Mouse (Mus musculus) urinary bladder, postnatal 4 days (tissue): Measurements from ENCODE around the gene Nutf2-ps1.

ENCODE experiments used
- DNase-seq, 2 experiments: peaks; one replicate each; pipeline ENCODE4 v3.0.0; 2021 to 2022; ENCODE audit warnings: low spot score in 2 of 2

Nutf2-ps1 gene

DNA sequence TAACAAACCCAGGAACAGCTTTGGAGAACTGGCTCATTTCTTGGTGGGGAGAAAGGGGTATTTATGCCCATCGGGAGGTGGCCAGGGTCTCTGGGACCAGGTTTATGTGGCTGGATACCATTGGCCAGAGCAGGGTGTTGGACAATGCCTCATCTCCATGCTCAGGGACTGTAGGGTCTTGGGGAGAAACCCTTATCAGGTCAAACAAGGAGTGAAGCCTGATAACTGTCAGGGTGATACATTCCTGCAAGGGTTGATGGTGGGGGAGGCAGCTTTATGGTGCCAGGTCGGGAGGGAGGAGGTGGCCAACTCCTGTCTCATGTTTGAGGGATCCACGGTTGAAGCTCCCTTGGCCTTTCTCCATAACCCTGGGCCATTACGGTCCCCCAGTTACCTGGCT lies 17.8 kb downstream of the Nutf2-ps1 start:
- no peak for DNase-seq

DNA sequence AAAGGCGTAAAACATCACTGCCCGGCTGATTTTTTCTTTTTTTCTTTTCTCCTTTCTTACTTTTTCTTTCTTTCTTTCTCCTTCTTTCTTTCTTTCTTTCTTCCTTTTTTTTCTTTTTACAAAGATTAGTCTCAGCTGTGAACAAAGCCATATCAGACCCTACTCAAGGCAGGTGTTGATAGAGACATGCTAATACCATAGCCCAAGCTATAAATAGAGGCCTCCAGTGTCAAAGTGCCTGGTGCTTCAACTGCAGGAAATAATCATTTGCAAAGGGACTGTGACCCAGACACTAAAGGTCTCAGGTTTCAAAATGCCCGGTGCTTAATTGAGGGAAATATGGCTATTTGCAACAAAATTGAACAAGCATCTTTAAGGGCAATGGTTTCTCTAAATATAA lies 20.3 kb downstream of the Nutf2-ps1 start:
- DNase-seq, result no peak

DNA sequence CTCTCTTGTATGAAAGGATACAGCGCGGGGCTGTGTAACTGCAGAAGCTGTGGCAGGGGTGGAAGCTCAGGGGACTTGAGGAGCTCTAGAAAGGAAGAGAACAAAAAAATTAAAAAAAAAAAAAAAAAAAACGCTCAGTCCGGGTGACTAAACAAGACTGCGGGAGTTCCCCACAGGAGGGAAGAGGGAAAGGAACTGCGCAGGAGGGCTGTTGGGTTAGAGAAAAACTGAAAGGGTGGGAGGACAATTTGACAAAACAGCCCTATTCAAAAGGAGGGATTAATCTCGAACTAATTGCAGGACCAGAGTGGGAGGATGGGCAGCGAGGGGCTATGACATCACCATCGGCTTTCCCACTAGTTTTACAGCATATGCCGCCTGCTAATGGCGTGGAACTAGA lies 21.0 kb downstream of the Nutf2-ps1 start:
- no peak for DNase-seq

DNA sequence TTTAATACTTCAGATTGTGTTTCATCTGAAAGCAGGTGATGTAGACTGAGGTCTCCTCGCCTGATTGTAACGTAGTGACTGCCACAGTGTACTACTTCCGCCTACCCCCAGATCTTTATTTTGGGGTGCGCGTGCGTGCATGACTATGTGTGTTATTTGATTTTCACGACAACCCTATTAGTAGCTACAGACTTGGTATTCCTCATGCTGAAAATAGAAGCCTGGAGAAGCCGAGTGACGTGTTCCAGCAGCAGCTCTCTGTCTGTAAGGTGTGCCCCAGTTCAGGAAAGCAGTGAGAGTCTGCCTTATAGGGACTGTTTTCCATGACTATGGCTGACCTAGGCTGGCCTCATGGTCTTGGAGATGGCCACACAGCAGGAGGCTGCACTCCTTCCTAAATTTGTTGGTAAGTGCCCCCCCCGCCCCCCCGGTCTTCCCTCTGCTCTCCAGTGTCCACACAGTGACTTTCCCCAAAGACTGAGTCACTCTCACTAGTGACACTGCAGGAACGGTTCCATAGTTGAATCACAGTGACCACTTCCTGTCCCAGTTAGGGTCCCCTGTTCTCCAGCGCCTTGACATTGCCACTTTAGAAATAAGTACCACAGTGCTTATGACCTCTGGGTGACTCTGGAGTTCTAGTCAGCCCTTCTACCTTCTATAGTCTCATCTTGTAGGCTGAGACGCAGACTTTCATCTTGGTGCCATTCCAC lies 23.1 kb downstream of the Nutf2-ps1 start:
- peak in 1 of 2 experiments; percentile 54 for DNase-seq

DNA sequence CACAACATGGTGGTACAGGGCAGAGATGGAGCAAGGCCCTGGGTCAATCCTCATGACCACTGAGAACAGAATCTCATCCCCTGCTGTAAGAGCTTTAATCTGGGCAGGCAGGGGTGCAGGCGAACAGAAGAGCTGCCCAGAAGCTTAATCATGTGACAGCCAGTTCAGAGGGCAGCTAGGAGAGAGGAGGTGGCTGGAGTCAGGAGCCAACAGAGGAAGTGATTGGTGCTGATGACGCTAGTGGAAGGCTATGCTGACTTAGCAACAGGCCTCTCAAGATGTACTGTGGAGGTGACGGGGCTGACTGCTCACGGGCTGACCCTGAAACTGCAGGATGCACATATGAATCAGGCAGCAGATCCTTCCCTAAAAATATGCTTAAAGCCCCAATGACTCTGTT lies 24.7 kb downstream of the Nutf2-ps1 start:
- DNase-seq, result peak in 1 of 2 experiments; percentile 49

DNA sequence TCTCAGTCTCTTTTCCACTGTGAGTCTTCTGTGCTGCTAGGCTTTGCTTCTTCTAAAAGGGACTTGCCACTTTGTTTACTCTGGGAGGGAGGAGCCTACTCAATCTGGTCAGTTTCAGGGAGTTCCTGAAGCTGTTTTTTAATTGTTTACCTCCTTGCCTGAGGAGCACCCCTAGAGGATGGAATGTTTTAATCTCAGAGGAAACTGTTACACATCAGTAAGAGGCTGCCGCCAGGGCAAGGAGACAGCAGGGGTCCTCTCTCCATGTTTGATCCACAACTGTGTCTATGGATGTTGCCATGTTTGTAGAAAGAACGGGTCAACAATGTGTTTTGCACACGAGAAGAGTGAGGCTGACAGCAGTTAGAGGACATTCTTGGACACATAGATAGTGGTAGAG lies 28.4 kb downstream of the Nutf2-ps1 start:
- no peak for DNase-seq

DNA sequence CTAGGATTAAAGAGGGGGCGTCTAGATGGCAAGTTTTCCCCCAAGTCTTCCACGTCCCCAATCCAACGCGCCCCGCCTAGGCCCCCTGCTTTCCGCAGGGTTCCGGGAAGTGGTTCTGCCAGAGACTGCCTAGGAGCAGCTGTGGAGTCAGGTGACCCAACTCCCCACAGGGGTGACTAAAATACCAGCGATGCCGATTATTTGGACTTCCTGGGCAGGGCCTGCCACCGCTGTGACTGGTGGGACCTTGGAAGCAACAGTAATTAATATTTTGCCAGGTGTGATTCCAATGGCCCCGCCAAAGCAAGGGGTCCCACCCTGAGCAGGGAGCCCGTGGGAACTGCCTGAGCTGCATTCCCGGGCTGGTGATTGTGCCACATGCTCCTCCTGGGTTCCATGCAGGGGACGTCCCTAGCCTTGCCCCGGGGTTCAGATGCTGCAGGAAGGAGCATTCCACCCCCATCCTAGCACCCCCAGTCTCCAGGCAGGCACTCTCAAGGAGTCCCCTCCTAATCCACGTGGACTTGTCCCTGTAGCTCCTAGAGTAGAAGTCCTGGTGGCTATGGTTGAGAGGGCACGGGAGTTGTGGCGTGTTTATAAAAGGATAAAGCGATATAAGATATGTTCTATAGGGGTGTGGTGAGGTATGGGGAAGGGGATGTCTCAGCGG lies 31.5 kb downstream of the Nutf2-ps1 start:
- DNase-seq, result peak in 1 of 2 experiments; percentile 51

DNA sequence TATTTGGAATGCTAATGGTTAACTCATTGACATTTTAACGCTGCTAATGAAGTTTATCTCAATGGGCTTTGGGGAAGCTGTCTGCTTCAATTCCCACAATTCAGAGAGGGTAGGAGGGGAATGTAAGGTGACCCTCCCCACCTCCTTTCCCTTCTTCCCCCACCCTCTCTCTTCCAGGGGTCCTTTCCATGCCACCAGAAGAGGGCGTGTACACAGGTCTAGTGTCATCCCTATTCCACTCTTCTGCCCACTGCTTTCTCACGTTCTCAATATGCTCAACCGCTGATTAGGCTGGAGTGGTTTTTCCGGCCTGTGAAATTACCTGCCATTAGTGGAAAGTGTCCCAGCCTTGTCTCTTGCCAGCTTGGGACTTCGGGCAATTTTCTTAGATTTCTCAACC lies 32.0 kb downstream of the Nutf2-ps1 start:
- no peak for DNase-seq

DNA sequence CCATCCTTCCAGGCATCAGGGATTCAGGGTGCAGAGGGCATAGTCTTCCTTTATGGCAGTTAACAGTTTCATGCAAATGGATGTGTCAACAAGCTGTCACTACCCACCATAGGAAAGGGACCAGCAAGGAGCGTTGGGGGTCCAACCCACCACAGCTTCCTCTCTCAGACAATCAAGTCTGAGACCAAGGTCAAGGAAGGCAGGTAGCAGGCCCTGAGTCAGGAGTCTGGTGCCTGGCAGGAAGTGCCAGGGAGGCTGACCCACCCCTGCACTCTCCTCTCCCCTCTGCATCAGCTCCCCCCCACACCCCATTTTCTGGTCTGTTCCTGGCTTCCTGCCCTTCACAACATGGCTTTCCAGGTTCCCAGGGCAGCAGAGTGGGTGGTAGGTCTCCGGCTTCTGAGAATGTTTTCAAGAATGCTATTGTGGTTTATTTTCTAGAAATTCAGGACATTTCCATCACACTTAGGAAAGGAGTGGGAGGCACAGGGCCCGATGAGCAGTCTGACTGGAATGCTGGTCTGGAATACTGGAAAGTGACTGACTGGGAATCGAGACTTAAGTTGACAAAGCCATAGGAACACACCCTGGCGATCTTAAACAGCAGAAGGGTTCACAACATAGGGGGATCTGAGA lies 33.8 kb downstream of the Nutf2-ps1 start:
- no peak for DNase-seq

DNA sequence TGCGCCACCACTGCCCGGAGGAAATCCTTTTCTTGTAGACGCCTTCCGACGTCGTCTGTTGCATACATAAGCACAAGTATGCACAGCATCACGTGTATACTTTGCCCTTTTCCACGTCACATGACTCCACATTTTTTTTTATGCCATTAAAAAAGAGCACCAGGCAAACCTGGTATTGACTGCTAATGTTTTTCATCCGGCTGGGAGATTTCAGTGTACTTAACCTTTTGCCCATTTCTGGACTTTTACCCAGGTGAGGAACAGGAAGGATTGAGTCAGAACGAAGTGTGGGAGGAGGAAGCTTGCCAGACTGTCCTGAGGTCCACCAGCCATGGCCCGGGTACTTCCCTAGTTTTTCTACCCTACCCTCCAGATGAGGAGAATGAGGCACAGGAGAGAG lies 34.5 kb downstream of the Nutf2-ps1 start:
- no peak for DNase-seq

DNA sequence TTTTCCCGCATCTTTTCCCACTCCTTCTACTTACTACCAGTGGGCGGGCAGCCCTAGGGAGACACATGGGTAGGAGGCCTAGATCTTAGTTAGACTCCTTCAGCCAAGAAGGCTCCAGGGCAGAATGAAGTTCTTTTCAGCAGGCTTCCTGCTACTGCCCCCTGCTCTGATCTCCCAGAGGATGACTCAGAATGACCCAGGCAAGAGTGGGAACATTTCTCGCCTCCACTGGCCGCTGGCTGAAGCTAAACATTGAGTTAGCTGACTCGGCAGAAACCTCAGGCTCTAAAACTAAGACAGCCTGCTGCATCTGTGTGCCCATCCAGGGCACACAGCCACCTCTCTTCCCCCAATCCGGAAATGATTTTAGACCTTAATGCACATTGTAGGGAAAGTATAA lies 36.1 kb downstream of the Nutf2-ps1 start:
- no peak for DNase-seq

DNA sequence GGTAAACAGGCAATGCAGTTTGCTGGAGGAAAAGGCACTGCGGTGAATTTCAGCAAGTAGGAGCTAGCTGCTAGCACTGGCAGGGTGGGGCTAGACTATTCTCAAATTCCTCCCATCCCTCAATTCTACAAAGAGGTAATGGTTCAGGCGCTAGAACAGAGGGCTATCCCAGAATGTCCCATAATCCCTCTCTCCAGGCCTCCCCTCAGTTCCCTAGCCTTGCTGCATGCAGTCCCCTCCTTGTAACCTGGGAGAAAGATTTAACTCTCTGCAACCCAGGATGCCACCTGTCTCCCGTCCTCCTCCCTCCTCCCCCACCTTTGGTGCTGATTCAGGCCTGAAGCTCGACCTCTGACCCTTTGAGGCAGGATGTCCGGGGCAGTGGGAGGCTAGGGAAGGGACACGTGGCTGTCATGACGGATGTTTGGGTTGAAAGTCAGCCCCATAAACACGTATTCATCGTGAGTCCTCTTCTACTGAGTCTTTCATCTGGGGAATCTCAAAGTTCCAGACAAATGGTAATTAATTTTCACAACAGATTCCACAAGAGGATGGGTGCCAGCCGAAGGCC lies 36.6 kb downstream of the Nutf2-ps1 start:
- DNase-seq, result no peak

DNA sequence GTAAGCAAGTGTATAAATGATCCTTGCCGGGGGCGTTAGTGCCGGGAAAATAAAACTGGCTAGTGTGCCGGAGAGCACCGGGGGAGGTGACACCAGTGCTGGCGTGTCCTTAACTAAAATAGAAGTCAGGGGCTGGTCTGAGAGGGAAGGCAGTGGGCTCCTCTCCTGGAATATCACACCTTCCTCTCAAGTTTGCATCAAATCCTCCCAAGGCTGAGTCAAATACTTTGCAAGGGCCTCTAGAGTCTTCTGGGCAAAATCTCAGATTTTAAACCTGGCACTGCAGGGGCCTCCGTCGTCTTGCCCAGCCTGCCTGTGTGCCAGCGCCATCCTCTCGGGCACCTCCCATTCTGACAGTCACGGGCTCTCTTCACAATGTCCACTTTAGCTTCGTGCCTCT lies 37.9 kb downstream of the Nutf2-ps1 start:
- no peak for DNase-seq

DNA sequence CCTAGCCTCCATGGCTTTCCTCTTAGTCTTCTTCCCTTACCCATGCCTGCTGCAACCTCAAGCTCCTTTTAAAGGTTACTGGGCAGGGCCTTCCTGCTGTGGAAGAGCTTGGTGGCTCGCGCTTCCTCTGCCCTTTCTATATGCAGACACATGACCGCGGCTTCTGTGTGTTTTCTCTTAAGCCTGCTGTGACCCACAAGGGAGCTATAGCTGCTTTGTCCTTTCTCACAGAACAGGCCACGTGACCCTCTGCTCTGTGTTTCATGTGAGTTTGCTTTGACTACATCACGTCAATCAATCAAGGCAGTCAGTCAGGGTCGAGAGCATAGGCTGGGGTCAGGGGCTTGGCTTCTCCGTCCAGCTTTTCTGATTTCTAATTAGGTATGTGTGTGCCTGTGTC lies 41.3 kb downstream of the Nutf2-ps1 start:
- DNase-seq, result no peak

DNA sequence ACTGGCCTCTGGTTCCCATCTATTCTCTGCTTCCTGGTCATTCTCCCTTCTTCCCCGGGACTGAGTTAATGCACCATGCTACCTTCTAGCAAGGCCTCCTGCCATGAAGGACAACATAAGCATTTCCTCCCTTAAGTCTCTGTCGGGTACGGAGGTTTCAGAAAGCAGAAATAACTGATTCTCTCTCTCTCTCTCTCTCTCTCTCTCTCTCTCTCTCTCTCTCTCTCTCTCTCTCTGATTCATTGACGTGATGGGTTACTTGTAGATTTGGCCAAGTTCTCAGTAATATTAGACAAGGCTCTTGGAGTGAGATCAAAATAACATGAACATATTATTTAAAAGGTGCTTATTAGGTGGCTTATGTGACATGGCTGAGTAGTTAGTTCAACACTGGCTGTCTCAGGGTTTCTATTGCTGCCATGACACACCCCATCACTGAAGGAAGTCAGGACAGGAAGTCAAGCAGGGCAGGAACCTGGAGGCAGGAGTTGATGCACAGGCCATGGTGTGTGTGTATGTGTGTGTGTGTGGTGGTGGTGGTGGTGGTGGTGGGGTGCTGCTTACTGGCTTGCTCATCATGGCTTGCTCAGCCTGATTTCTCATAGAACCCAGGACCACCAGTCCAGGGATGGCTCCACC lies 43.8 kb downstream of the Nutf2-ps1 start:
- DNase-seq, result no peak

DNA sequence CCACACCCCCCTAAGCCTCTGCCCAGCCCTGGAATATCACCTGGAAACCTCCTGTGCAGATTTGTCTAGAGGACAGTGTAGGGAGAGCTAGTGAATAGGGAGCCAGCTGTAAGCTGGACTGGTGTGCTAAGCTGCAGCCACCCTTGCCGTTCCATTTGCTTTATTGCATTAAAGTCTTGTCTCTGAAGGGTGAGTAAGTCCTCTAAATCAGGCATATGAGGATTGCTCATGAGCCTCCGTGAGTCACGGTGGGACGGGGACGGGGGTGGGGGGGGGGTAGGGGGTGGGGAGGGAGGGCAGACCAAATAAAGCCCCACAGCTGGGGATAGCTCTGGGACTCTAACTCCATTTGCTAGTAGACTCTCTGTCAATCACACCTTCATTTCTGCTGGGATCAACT lies 45.3 kb downstream of the Nutf2-ps1 start:
- no peak for DNase-seq

DNA sequence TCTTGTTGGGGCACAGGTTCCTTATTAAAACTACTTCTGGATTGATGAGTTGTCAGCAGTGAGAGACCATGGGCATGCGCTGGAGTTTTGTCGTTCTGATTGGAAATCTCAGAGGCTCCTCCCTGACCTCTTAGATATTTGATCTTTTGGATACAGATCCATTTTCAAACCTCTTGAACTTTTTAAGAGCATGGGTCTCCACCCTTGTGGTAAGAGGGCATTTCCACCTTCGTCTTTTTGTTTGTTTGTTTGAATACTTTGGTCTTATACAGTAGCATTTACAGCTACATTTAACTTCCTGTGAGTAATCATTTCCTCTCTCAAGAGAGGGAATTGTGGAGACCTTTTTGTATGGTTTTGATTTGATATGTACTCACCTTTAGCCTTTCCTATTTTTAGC lies 49.6 kb downstream of the Nutf2-ps1 start:
- DNase-seq, result no peak

DNA sequence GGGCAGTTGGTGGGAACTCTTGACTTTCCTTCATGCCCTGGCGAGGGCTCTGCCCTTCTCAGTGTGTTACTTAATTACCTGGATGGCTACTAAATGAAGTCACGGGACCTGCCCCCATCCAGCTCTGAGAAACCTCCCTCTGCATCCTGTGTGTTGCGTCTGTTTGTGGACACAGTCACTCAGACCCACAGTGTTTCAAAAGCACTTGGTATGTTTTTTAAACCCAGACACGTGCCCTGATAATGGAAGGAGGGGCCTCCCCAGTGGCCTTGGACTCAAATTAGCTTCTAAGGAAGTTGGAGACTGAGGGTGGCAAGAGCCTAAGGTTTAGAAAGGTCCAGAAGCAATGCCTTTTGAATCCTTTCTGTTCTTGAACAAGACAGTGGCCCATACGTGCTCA lies 50.1 kb downstream of the Nutf2-ps1 start:
- DNase-seq, result no peak
